Mouse (Mus musculus) midbrain, embryonic 16.5 days (tissue): ENCODE data around the gene Igf2. TPM values are rescaled to one million over a fixed set of nuclear protein-coding genes. Genes with fewer than 3 reads are reported as not detected.

ENCODE experiments used
- ATAC-seq: fragments of 200-750 bp; cut with Nextera tagmentation; 2 replicates; pipeline ENCODE4 v1.8.0; 2017; ENCODE audit warnings: moderate TSS enrichment
- H3K27ac ChIP-seq: fragments of 300-500 bp; sonication (generic); 2 replicates; pipeline ENCODE4 v1.5.1; 2014; ENCODE audit warnings: mild to moderate bottlenecking, low read length, mixed read lengths
- H3K27me3 ChIP-seq: fragments of 300-500 bp; sonication (generic); 2 replicates; pipeline ENCODE4 v1.6.1; 2014; ENCODE audit warnings: low read depth, low read length, mixed read lengths; ENCODE audit not compliant: control insufficient read depth, insufficient read depth
- H3K36me3 ChIP-seq: fragments of 300-500 bp; sonication (generic); 2 replicates; pipeline ENCODE4 v1.6.1; 2014; ENCODE audit warnings: mild to moderate bottlenecking, low read length, moderate library complexity, mixed read lengths; ENCODE audit not compliant: control insufficient read depth, insufficient read depth
- H3K4me1 ChIP-seq: fragments of 300-500 bp; sonication (generic); 2 replicates; pipeline ENCODE4 v1.6.1; 2014; ENCODE audit warnings: mild to moderate bottlenecking, low read length, mixed read lengths; ENCODE audit not compliant: control insufficient read depth, insufficient read depth
- H3K4me2 ChIP-seq: fragments of 300-500 bp; sonication (generic); 2 replicates; pipeline ENCODE4 v1.6.1; 2014; ENCODE audit warnings: mild to moderate bottlenecking, low read length, mixed read lengths
- H3K4me3 ChIP-seq: fragments of 300-500 bp; sonication (generic); 2 replicates; pipeline ENCODE4 v1.5.1; 2014; ENCODE audit warnings: low read depth, mild to moderate bottlenecking, low read length, moderate library complexity, mixed read lengths
- H3K9ac ChIP-seq: fragments of 300-500 bp; sonication (generic); 2 replicates; pipeline ENCODE4 v1.6.1; 2014; ENCODE audit warnings: low read depth, low read length, mixed read lengths
- H3K9me3 ChIP-seq: fragments of 300-500 bp; sonication (generic); replicated peaks from 2 replicates; pipeline ENCODE4 v1.6.1; 2014; ENCODE audit warnings: mild to moderate bottlenecking, low read length, mixed read lengths; ENCODE audit not compliant: control insufficient read depth, poor library complexity, severe bottlenecking
- WGBS: fragments of 180-500 bp; shearing (Covaris S2); extraction: QIAGEN DNeasy Blood & Tissue Kit; methylation state at CpG from one replicate; pipeline ENCODE4 v1.1.7; 2014; 5-methylcytosine and 5-hydroxymethylcytosine counted together
- polyA plus RNA-seq: library from polyadenylated mRNA; unstranded; fragments of >200 nt; fragmentation: Nextera tagmentation; extraction: Ambion mirVana; gene quantifications from 2 replicates; pipeline ENCODE4 v1.2.1, GENCODE M21; 2015

Igf2 gene
- polyA plus RNA-seq, 1 experiment from 2014 or later = 88.2 TPM

DNA sequence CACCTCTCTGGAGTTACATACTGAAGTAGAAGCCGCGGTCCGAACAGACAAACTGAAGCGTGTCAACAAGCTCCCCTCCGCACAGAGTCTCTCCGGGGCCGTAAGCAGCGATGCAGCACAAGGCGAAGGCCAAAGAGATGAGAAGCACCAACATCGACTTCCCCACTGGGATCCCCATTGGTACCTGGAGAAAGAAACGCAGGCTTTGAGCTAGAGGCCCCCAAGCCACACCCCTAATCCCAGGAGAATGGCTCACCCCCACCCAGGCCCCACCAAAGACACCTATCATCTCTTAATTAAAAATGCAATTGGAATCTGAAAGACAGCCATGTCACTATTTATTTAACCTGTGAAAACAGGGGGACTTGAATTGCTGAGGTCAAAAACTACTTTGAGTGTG is 11.0 kb downstream of the Igf2 start:
- no peak for ATAC-seq
- Histone ChIP-seq H3K4me3 (no peak overlapping the region), H3K9me3 (no peaks in the 10 kb centered on the region), H3K27ac (no peak overlapping the region), H3K9ac (no peak overlapping the region), H3K36me3 (no peaks in the 10 kb centered on the region), H3K4me2 (no peak overlapping the region), H3K27me3 (peaks cover 78% of the 10 kb centered on the region), H3K4me1 (peaks cover 18% of the 10 kb centered on the region)
- 3% methylated on average over 11 of the region's 11 CpGs for WGBS

DNA sequence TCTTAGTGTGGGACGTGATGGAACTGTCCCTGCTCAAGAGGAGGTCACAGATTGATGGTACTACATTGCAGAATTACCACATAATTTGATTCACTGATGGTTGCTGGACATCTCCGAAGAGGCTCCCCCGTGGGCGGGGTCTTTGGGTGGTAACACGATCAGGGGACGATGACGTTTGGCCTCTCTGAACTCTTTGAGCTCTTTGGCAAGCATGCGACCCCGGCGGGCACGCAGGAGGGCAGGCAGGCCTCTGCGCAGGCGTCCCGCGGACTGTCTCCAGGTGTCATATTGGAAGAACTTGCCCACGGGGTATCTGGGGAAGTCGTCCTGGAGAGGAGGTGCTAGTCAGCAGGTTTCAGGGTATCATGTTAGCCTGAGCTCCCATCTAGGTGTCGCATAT is 12.9 kb downstream of the Igf2 start:
- no peak overlapping the region for H3K4me3 ChIP-seq
- peaks cover 59% of the 10 kb centered on the region for H3K27me3 ChIP-seq
- ATAC-seq = no peak
- WGBS = 6% methylated on average over 18 of the region's 18 CpGs
- H3K9ac ChIP-seq = no peak overlapping the region
- H3K4me2 ChIP-seq = no peak overlapping the region
- no peak overlapping the region for H3K27ac ChIP-seq
- peaks cover 7% of the 10 kb centered on the region for H3K4me1 ChIP-seq
- no peaks in the 10 kb centered on the region for H3K9me3 ChIP-seq
- H3K36me3 ChIP-seq = no peaks in the 10 kb centered on the region

DNA sequence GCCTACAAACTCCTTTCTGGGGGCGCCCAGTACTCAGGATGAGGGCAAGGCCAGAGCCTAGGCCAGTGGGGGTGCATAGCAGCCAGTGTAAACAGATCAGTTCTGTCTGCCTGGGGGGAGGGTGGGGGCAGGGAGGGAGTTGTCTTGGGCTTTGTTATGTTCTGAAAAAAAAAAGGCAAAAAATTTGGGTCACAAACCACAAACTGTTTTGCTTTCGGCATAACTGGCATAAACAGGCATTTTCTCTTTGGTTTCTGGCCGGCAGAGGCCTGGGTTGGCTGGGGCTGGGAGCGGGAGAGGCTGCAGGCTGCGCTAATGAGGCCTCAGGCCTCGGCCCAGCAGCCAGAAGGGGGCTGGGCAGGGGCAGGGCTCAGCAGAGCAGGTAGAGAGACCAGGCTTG is 19.9 kb downstream of the Igf2 start:
- Histone ChIP-seq H3K27ac (no peak overlapping the region), H3K4me3 (no peak overlapping the region), H3K4me2 (no peak overlapping the region), H3K36me3 (no peaks in the 10 kb centered on the region), H3K4me1 (no peaks in the 10 kb centered on the region), H3K9me3 (no peaks in the 10 kb centered on the region), H3K9ac (no peak overlapping the region), H3K27me3 (peaks cover under 1% of the 10 kb centered on the region; the same call in 1 of the 2 replicates)
- 33% methylated on average over 6 of the region's 6 CpGs for WGBS
- ATAC-seq = no peak

DNA sequence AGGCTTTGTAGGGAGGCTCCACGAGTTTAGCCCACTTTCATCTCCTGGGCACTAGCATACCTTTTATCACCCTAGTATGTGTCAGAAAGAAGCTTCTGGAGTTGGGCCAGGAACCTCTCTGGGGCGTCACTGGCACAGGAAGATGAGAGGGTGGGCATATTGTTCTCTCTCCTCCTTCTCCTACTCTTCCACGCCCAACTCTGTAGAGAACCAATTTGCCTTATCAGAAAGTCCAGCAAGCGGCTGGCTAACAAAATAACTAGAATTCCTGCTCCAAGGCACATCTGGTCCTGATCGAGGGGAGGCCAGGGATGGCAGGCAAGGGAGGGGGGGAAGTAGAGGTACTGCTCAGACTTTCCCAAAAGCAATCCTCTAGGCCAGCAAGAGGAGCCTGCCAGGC is 21.6 kb downstream of the Igf2 start:
- Histone ChIP-seq H3K9ac (no peak overlapping the region), H3K9me3 (no peaks in the 10 kb centered on the region), H3K4me3 (no peak overlapping the region), H3K4me1 (no peaks in the 10 kb centered on the region), H3K27ac (no peak overlapping the region), H3K27me3 (no peaks in the 10 kb centered on the region), H3K4me2 (no peak overlapping the region), H3K36me3 (no peaks in the 10 kb centered on the region)
- ATAC-seq = no peak
- 58% methylated on average over 5 of the region's 5 CpGs for WGBS

DNA sequence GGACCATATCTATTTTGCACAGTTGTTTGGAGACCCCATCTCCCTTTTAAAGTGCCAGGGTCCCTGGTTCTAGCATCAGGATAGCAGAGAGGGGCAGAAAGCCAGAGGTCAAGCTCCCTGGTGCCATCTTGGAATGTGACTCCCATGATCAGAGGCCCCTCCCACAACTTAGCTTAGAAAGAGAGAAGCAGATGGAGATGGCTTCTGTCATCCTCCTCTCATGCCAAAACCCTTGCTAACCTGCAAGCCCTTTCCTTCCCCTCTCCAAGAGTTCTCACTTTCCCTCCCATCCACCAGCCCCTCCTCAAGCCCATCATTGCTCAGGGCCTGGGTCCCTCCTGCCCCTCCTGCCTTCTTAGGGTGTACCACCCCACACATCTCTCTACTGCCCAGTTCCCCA is 30.4 kb downstream of the Igf2 start:
- no peaks in the 10 kb centered on the region for H3K9me3 ChIP-seq
- ATAC-seq = no peak

DNA sequence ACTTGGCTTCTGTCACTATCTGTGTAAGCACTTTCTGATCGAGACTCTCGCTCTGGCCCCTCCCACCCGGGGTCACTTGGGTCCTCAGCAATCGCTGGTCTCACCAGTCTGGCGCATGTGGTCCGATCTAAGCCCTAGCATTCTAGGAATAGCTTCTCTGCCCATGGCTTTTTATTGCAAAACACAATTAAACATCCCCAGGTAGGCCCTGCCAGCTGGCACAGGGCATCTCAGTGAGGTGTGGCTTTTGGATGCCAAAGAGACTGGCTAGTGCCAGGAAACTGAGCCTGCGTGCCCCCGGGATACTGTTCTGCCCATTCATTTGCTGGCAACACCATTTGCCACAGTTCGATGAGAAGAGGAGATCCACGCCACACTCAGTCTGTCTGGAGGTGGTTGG is 35.9 kb downstream of the Igf2 start:
- Histone ChIP-seq H3K36me3 (no peaks in the 10 kb centered on the region), H3K27ac (no peak overlapping the region), H3K4me2 (no peak overlapping the region), H3K9ac (no peak overlapping the region), H3K4me3 (no peak overlapping the region), H3K4me1 (no peaks in the 10 kb centered on the region), H3K9me3 (no peaks in the 10 kb centered on the region), H3K27me3 (no peaks in the 10 kb centered on the region)
- ATAC-seq = no peak
- WGBS = 85% methylated on average over 10 of the region's 10 CpGs

More for the DNA sequence above, 30.4 kb downstream of the Igf2 start:
- Histone ChIP-seq H3K27me3 (no peaks in the 10 kb centered on the region), H3K36me3 (no peaks in the 10 kb centered on the region), H3K27ac (no peak overlapping the region), H3K9ac (no peak overlapping the region), H3K4me3 (no peak overlapping the region), H3K4me2 (no peak overlapping the region), H3K4me1 (no peaks in the 10 kb centered on the region)

DNA sequence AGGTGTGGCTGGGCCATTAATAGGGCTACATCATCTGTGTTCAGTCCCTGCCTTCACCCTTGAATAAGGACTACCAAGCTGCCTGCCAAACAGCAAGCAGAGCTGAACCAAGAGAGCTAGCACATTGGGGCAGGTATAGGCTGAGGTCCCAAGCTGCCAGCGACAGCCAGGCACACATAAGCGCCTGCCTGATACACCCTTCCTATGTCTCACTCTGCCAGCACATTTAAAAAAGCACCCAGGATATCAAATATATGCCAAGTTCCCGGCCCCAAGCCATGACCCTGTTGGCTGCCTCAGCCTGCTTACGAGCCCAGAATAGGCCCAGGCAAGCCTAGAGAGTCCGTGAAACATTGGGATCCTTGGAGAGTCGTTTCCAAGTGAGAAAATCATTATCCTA is 36.8 kb downstream of the Igf2 start:
- ATAC-seq = no peak

DNA sequence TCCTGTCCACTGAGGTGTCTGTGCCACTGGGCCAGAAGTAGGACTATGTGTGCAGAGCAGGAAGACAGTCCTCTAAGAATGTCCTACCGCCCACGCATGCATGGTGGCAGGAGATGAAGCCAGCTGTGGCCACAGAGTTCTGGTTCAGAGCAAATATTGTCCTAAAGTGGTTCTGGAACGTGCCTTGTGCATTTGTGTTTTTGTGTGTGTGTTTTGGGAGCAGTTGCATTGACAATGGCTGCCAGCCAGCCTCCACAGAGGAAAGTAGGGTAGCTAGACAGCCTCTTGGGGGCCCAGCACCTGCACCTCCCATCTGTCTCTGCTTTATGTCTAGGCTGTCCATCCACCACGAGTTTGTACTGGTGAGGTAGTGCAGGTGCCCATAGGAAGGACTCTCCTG is 44.4 kb downstream of the Igf2 start:
- no peak for ATAC-seq
- 71% methylated on average over 4 of the region's 4 CpGs for WGBS
- Histone ChIP-seq H3K9ac (no peak overlapping the region), H3K27me3 (no peaks in the 10 kb centered on the region), H3K27ac (no peak overlapping the region), H3K4me1 (no peaks in the 10 kb centered on the region), H3K4me2 (no peak overlapping the region), H3K4me3 (no peak overlapping the region), H3K9me3 (no peaks in the 10 kb centered on the region), H3K36me3 (no peaks in the 10 kb centered on the region)

More for the DNA sequence above, 36.8 kb downstream of the Igf2 start:
- Histone ChIP-seq H3K27me3 (no peaks in the 10 kb centered on the region), H3K4me2 (no peak overlapping the region), H3K4me3 (no peak overlapping the region), H3K9ac (no peak overlapping the region), H3K9me3 (no peaks in the 10 kb centered on the region), H3K4me1 (no peaks in the 10 kb centered on the region), H3K27ac (no peak overlapping the region), H3K36me3 (no peaks in the 10 kb centered on the region)
- WGBS = 82% methylated on average over 6 of the region's 6 CpGs

DNA sequence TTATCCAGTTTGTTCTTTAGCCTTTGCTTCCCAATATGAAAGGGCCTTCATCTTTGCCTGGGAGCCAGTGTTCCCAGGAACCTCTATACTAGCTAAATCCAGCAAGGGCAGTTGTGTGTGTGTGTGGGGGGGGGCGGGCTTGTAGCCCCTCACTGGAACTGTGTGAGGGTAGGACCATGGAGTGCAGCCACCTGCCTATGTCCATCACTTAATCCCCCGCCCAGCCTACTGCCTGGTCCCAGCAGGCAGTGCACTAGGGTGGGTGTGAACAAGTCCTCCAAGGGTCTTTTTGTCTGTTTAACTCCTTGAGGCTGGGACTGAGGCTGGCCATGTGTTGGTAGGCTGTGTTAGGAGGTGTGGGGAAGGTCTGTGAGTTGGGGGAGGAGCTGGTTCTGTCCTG is 53.5 kb downstream of the Igf2 start:
- no peaks in the 10 kb centered on the region for H3K9me3 ChIP-seq

More for the DNA sequence above, 53.5 kb downstream of the Igf2 start:
- Histone ChIP-seq H3K27me3 (no peaks in the 10 kb centered on the region), H3K9ac (no peak overlapping the region), H3K36me3 (no peaks in the 10 kb centered on the region), H3K27ac (no peak overlapping the region), H3K4me3 (no peak overlapping the region), H3K4me1 (peaks cover 9% of the 10 kb centered on the region), H3K4me2 (no peak overlapping the region)
- WGBS = 33% methylated on average over 2 of the region's 2 CpGs
- no peak for ATAC-seq
